Mouse (Mus musculus) layer of hippocampus, postnatal 10 days (tissue): ENCODE measurements at regions not wholly inside any gene's neighbourhood (a gene's known extent, or its start where the extent isn't known, plus 50 kb on each side); places are given as distances from the start of the nearest gene placed in this dataset.
A peak's percentile ranks its signal among the peaks of the same experiment; 100 is the strongest.
"Not testable (repeated sequence)": the region's sequence is repeated elsewhere in the genome, so short reads cannot be mapped to it uniquely, and the experiment has no call there.

Source experiments
- DNase-seq, 2 experiments: peaks; one replicate each; pipeline ENCODE4 v3.0.0; 2021; ENCODE audit warnings: low spot score in 2 of 2

DNA sequence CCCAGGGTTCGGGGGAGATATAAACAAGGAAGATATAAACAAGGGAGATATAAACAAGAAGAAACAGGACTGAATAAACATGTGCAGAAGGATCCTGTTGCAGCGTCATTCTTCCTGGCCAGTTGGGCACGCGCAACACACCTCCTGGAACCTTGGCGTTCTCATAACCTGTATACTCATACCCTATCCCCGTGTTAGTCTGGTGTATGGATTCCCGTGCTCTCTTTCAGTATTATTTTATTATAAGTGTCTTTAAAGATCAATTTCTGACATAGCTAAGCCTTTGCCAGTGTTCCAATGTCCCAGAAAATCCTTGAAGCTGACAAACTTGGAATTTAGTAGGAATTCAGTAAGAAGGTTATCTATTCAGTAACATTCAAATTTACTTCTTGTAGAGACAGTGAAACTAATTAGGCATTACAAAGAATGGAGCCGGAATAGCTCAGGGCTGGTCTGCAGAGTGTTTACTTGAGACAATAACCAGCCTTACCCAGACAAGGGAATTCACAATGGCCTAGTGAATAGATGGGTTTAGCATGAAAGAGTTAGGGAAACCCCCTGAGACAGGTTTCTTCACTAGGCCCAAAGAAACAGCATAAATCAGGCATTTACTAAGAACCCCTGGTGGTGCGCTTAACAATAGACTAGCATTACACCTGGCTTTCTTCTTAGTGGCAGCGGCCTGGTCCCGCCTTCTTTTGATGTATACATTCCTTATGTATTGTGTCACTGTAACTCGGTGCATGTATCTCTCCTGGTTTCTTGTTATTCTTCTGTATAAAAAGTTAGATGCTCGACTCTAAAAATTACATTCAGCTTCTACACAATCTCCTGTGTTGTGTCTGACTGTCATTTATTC is 458.4 kb downstream of the Epm2a start:
- DNase-seq, result not testable (repeated sequence)

DNA sequence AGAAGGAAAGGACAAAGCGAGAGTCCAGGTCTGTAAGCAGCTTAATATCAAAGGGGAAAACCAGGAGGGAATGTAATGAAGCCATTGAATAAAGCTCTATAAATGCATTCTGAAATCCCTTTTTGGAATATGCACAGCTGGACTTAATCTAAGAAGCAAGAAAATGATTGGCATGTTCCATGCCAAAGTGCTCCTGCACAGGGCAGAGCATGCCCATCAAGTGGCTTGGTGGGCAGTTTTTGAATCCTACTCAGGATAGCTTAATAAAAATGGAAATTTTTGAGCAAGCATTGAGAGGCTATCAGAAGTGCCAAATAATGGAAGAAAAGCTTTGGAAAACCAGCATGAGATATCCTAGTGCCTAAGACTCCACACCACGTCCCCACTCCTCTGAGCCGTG is 466.1 kb downstream of the Epm2a start:
- no peak for DNase-seq

DNA sequence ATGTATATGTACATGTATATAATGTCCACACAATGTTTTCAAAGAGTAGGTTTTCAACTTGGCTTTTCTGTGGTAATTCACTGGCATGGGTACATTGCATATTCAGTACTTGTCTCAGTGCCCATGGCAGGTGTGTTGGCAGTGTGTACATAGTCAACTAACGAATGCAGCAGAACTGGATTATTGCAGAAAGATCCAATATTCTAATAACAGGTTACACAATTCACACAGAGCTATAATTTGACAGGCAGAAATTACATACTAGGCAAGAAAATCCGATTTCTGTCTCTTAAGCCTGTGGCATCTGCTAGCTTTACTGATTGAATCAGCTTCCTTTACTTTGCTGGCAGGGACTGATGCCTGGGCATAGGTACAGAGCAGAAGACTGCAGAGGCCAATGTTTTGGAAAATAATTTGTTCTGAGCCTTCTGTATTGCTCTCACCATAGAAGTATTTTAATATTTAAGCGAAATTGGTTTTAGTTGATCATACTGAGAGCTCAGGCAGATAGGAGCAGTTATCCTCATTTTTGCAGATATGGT is 479.3 kb downstream of the Epm2a start:
- no peak for DNase-seq

DNA sequence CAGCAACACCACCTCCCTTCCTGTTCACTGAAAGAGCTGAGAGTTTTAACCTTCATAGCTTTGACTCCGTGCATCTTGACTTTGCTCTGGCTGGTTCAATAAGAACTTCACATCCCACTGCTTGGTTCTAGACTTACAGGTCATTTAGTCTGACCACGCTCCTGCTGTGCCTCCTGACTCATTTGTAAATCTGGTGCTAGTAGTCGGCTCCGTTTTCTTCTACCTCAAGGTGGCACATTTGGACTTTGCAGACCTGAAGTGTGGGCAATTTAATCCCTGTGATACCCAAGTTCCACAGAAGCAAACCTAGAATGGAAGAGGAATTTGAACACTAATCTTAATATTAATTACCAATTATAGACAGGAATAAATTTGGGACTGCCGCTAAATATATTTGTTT is 497.9 kb downstream of the Epm2a start:
- no peak for DNase-seq

DNA sequence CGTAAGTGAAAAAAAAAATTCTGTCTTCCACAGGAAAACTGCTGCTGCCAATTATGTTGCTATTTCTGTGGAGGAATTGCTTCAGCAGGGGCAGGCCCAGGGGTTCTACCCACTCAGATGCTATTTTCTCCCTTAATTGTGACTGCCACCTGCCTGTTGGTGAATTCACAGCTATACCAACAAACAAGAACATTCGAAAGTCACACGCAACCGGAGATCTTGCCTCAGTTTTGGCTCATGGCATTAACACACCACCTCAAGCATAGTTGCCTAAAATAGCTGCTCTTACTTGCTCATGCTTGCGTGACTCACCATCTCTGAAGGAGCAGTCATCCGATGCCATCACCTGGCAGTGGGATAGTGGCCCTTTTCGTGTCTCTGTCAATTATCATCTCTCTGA is 498.3 kb downstream of the Epm2a start:
- no peak for DNase-seq

DNA sequence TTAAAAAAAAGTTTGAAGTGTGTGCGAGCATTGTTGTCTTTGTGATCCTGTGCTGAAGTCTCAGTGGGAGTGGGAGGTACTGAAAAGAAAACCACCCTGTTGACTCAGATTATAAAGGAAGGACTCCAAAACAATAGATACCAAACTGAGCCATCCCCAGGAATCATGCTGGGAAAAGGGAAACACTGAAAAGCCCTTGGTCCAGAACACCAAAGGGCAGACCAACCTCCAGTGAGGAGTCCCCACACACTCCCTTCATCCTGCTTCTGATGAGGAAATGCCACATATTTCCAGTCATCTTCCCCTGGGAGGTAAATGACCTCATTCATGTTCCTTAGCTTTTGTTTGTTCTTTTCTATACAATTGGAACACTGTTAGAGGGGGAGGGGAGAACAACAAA is 502.9 kb downstream of the Epm2a start:
- no peak for DNase-seq

DNA sequence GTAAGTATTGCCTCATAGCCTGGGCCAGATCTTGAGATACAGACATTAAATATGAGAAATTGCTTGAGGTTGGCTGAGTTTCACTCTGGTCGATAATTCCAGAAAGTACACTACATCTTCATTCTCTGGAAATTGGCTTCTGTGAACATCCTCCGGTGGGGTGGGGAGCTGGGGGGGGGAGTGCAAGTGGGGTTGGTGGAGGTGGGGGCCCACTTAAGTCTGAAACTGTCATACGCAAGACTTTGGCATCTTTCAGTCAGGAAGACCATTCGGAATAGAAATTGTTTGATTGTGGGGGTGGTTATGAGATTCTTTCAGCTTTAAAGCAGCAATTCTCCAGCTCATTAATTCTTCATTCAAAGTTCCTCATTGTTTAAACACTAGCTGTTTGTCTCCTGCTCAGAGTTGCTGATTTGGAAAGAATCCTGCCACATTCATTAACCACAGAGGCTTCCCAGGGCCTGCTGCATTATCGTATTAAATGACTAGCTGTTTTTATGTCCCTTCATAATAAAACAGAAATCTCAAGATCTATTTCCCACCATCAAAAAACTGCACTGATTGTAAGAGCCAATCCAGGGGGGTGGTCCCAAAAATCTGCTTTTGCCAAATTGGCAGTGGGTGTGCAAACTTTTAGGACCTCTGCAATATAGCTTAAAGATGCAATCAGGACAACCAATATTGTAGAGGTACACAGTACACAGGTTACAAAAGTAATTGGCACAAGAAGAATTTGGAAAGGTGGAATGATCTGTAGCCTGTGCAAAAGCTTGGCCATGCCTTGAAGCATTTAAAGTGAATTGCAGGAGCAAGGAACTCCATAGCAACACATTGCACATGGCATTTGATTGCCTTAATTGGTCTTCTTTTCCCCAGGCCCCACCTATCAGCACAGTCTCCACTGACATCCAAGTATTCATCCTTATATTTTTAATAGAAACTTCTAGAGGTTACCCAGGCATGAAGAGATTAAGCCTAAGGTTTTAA is 532.2 kb downstream of the Epm2a start:
- DNase-seq, result no peak

DNA sequence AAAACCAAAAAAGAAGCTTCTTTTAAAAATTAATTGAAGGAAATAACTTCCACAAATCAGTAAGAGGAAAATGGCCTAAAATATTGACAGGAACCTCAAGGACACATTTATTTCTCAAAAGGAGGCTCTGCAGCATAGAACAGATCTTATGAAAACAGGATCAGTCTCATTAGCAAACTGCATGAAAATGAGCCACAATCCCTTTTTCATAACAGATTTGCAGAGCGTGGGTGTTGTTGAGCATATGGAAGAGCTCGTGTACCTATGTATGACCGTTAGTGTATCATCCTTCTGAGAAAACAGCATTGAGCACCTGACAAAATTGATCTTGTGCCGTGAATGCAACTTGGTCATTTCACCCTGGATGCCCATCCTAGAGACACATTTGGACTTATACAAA is 543.0 kb downstream of the Epm2a start:
- DNase-seq, result no peak

DNA sequence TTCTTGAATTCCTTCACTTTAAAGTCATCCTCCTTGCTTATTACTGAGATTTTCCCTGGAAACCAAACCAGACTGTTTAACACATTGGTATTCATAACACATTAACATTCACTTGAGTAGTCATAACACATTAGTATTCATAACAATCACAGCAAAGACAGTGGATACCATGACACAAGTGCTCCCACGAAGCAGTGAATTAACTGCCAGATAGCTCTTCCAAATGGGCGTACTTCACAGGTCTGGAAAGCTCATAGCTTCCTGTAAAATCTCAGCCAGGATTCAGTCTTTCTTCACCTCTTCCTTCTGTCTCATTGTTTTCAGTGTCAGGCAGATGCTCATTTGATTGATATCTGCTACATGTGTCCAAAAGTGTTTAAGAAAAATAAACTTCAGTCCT is 545.7 kb downstream of the Epm2a start:
- DNase-seq, result no peak

DNA sequence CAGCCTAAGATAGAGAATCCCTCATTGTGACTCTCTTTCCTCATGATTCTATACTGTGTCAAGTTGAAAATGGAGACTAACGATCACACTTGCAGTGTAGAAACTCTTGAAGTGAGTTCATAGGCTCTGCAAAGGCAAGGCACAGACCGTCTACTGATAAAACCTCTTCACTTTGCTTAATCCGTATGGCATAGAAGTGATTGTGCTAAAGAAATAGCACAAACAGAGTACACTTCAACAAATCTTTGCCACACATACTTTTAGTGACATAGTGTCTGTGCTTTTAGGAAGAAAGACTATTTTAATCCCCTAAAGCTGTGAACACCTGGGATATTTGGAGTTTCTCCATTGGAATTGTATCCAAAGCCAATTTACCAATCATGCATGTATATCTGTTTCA is 578.9 kb downstream of the Epm2a start:
- no peak for DNase-seq

DNA sequence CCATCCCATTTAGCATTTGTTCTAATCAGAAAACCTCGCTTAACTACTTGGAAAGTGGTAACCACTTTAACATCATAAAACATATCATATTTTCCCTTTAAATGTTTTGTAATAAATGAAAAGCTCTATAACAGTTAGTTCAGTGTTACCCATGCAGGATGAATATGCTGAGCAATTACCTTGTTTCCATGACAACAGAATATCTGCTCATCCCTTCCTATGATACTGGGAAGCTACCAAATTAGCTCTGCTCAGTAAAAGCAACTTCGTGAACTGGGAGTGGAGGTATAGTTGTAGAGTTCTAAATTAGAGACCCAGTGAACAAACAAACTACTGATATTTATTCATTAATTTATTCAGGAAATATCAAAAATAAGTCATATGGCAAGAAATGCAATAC is 595.0 kb downstream of the Epm2a start:
- DNase-seq, result no peak

DNA sequence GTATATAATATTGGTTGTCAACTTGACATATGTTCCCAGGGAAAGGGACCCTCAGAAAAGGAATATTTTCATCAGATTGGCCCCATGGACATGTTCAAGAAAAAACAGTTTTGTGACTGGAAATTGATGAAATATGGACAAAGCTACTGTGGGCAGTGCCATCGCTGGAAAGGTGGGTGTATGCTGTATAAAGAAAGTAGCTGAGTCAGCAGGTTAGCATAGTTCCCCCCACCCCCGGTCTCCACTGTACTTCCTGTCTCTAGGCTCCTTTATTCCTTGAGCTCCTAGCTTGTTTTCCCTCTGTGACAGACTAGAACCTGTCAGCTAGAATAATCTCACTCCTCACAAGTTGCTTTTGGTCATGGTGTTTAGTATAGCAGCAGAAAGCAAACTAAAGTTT is 599.6 kb downstream of the Epm2a start:
- DNase-seq, result no peak

DNA sequence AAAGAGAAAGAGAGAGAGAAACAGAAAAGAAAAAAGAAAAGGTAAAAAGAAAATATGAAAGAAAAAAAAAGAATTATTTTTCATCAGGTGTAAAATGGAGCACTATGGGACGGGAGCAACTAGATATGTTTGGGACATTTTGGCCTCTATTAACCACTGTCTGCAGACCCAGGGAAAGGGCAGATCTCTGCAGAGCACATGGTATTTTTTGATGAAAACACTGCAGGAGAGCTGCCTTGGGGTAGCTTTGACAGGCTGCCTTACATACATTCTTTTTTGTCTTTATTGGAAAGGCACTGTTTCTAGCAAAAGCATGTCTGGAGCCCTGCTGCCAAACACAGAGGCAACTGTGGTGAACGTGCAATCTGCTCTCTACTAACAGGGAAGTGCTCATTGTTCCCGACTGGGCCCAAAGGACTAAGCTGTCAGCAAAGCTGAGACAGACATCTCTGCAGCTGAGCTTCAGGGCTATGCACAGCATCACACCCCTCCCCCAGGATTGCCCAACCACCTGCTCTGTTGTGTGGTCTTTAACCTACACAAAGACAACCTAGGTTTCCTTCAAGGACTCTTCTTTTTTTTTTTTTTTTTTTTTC is 617.2 kb downstream of the Epm2a start:
- peak; percentile 14 to 37 for DNase-seq

DNA sequence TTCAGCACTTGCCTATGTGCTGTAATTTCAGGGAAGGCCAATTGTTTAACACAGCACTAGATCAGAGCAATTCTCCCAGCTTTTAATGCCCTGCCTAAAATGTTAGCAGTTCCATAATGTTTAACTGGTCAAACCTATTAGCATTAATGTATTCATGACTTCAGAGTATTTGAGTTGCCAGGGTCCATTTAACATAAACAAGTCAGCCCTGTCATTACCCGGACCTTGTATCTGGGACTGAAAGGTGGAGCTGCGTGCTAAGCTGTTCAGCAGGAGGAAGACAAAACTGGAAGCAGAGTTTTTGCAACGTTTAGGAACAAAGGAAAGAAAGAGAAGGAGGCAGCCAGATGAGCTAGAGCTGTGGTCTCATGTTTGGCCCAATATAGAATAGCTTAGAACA is 661.8 kb downstream of the Epm2a start:
- no peak for DNase-seq

DNA sequence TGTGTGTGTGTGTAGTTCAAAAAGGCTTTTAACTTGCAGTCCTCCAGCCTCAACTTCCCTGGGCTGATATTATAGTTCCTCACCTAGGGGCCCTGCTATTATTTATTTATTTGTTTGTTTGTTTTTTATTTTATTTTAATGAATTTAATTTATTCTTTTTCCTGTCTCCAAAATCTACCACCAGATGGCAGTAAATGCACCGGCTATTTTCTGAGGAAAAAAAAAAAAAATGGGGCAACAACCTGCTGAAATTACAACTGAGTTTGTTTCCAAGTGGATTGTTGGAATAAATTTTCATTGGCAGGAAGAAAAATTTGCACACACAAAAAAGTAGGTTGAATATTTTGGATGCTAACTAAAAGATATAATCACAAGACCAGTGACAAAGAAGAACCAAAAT is 662.7 kb downstream of the Epm2a start:
- no peak for DNase-seq

DNA sequence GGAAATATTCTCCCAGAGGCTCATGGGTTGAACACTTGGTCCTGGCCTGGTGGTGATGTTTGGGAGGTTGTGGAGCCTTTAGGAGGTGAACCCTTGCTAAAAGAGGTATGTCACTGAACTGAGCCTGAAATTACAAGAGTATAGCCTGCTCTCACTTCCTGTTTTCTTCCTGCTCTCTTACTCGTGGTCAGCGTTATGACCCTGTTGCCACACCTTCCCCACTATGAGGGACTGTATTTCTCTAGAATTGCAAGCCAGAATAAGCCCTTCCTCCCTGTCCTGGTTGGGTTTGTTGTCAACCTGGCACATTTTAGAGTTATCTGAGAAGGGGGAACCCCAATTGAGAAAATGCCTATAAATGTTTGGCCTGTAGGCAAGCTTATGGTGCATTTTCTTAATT is 674.1 kb downstream of the Epm2a start:
- no peak for DNase-seq

DNA sequence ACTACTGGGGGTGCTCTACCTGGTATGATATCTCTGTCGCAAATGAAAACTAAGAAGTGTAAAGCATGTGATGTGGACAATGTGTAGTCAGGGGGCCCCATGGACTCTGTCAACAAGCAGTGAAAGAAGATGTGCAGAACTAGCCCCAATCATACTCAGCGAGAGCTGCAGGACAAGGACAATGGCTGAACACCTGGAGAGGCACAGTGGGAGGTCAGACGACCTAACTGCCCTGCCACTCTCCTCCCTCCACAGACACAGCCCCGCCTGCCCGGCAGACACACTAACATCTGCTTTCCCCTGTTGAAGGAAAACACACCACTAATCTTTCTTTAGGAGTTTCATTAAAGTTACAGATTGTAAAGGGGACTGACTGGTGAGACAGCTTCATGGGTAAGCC is 675.1 kb downstream of the Epm2a start:
- no peak for DNase-seq

DNA sequence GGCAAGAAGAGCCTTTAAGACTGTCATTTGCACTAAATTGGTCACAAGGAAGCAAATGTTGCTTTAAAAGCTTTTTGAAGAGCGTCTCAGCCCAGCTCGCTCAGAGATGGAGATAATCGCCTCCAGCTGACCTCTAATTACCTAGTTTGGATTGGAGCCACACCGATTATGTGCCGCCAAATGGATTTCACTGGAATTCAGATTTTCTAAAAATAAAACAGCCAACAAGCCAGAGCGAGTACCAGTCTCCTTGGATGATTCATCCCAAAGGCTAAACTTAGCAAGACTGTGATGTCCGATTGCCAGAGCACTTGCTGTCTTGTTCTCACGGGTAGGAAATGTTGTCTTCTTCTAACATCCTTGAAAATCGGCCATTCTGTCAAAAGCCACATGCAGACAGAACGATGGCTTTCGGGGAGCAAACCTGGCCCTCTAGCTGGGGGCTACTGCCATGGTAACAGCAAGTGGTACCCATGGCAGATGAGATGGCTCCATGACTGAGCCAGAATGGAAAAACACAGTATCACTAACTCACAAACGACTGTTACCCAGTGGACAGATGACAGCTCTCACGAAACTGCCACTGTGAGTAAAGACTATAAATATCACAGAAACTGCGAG is 676.1 kb downstream of the Epm2a start:
- peak; percentile 17 to 37 for DNase-seq

DNA sequence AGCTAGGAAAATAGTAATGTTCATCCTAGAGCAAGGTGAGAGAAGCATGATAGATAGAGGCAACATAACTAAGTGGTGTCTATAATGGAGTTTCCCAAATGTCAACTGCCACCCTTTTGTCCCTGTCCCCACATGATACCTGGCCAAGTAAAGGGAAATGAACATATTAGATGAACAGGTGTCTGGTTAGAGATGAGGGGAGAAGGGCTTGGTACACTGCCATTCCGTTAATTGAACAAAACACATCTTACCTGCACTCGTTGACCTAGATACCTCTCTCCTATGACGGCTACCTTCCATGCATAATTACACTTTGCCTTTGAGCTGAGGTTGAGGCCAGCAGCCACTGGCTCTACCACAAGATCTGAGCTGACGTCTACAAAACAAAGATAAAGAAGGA is 677.4 kb downstream of the Epm2a start:
- no peak for DNase-seq

DNA sequence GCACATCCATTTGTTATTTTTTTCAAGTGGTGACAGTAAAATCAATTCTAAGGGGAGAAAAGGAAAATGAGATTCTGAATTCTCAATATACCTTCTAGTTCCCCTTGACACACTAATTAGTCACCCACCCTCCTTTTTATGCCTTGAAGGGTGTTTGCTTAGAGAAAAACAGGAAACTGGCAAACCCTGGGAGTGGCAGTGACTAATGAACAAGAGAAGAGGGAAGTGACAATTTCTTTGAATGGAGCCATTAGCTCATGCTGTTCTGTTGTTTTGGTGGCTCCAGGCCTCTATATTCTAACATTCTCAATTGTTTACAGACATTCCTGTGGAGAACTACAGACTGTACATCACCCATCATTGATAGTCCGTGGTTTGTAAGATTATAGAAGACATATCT is 692.0 kb downstream of the Epm2a start:
- no peak for DNase-seq

DNA sequence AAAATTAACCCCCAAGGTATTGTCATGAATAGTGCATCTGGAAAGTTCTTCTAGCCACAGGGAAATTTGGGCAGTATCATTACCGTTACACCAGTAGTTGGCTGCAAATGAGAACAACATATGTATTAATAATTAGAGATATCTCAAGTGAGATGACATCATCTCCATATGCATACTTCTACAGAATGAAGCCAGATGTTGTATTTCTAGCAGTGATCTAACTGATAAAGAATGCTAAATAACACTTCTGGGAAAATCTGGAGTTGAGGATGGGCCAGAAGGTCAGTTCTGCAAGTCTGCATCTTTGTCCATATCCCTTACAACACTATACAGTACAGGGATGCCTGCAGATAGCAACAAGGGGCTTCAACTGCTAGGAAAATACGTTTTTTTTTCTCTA is 702.7 kb downstream of the Epm2a start:
- DNase-seq, result no peak
